Mouse (Mus musculus) intestine, embryonic 14.5 days (tissue): ENCODE measurements at regions not wholly inside any gene's neighbourhood (a gene's known extent, or its start where the extent isn't known, plus 50 kb on each side); places are given as distances from the start of the nearest gene placed in this dataset.

Experiments
- ATAC-seq: fragments of 200-750 bp; cut with Nextera tagmentation; replicated peaks from 2 replicates; pipeline ENCODE4 v1.8.0; 2017; ENCODE audit warnings: low read depth, moderate number of reproducible peaks, moderate TSS enrichment, moderate library complexity; ENCODE audit not compliant: low FRiP score, low TSS enrichment
- DNase-seq: peaks from one replicate; pipeline ENCODE4 v3.0.0-alpha.2; 2018; ENCODE audit warnings: low spot score
- H3K27ac ChIP-seq: fragments of 300-500 bp; sonication (generic); 2 replicates; pipeline ENCODE4 v1.5.1; 2014; ENCODE audit warnings: low read depth, mild to moderate bottlenecking, control low read depth
- H3K27me3 ChIP-seq: fragments of 300-500 bp; sonication (generic); replicated peaks from 2 replicates; pipeline ENCODE4 v1.6.1; 2014; ENCODE audit warnings: low read length, control low read depth; ENCODE audit not compliant: control insufficient read depth, insufficient read depth
- H3K36me3 ChIP-seq: fragments of 300-500 bp; sonication (generic); 2 replicates; pipeline ENCODE4 v1.6.1; 2014; ENCODE audit warnings: low read length, control low read depth; ENCODE audit not compliant: control insufficient read depth, insufficient read depth
- H3K4me1 ChIP-seq: fragments of 300-500 bp; sonication (generic); replicated peaks from 2 replicates; pipeline ENCODE4 v1.6.1; 2014; ENCODE audit warnings: low read length, control low read depth, mixed read lengths; ENCODE audit not compliant: control insufficient read depth, insufficient read depth
- H3K4me2 ChIP-seq: fragments of 300-500 bp; sonication (generic); 2 replicates; pipeline ENCODE4 v1.6.1; 2014; ENCODE audit warnings: low read length
- H3K4me3 ChIP-seq: fragments of 300-500 bp; sonication (generic); 2 replicates; pipeline ENCODE4 v1.5.1; 2014; ENCODE audit warnings: low read depth, low read length, control low read depth, mixed read lengths
- H3K9ac ChIP-seq: fragments of 300-500 bp; sonication (generic); 2 replicates; pipeline ENCODE4 v1.6.1; 2014; ENCODE audit warnings: mild to moderate bottlenecking, low read length
- H3K9me3 ChIP-seq: fragments of 300-500 bp; sonication (generic); 2 replicates; pipeline ENCODE4 v1.6.1; 2016; ENCODE audit warnings: low read length, control low read depth; ENCODE audit not compliant: control insufficient read depth
- WGBS: fragments of 180-500 bp; shearing (Covaris S2); extraction: QIAGEN DNeasy Blood & Tissue Kit; methylation state at CpG from one replicate; pipeline ENCODE4 v1.1.7; 2014; 5-methylcytosine and 5-hydroxymethylcytosine counted together

DNA sequence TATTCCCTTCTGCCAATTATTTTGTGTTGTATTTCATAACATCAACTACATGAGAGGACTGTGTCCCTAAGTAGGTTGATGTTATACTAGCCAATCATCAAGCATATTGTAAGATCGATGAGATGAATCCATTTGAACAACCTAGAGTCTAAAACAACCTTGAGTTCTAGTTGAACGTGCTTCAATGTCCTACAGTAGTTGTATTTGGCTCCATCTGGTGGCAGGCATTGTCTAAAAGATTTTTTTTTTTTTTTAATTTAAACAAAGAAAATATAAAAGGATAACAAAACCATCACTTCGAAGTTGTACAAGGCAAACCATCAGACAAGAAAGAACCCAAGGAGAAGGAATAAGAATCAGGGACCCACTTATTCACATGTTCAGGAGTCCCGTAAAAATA lies 114.4 kb downstream of the Pih1d3 start:
- no peak for DNase-seq
- WGBS = 62% methylated on average over 4 of the region's 4 CpGs
- Histone ChIP-seq H3K36me3 (no peaks in the 10 kb centered on the region), H3K9ac (no peak overlapping the region), H3K4me2 (no peak overlapping the region), H3K27me3 (no peaks in the 10 kb centered on the region), H3K4me1 (no peaks in the 10 kb centered on the region), H3K4me3 (no peak overlapping the region), H3K9me3 (no peaks in the 10 kb centered on the region), H3K27ac (no peak overlapping the region)
- no peak for ATAC-seq

DNA sequence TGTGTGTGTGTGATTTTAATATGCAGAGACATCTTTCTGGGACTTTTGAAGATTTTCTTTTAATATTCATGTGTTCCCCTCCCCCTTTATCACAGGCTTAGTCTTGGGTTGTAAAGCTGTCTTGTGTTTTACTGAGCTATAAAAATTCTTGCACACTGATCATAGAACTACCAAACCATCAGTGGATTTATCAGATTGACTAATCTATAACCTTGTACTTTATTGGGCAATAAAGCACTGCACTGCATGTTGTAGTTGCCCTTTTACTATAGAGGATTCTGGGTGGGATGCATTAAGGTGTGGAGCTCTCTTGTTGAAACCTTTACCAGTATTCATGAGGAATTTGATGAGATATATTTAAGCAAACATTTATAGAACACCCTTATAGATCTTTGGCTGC lies 141.3 kb downstream of the Pih1d3 start:
- no peak for DNase-seq
- ATAC-seq = peak; percentile 93
- Histone ChIP-seq H3K9me3 (no peaks in the 10 kb centered on the region), H3K27ac (no peak overlapping the region), H3K4me1 (no peaks in the 10 kb centered on the region), H3K4me3 (no peak overlapping the region), H3K36me3 (no peaks in the 10 kb centered on the region), H3K4me2 (no peak overlapping the region), H3K27me3 (no peaks in the 10 kb centered on the region), H3K9ac (no peak overlapping the region)

DNA sequence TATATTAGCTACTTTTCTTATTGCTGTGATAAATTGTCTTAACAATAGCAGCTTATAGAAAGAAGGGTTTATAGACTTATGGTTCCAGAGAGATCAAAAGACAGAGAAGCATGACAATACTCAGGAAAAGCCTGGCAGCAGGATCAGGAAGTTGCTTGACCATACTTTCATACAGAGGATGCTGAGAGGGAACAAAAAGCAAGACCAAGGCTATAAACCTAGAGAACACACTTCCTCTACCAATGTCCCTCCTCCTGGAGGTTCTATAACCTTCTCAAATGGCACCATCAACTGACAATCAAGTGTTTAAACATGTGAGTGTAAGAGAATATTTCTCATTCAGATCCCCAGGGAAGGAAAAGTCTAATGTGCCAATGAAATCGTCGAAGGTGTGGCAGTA lies 154.7 kb downstream of the Pih1d3 start:
- DNase-seq (no peak), ATAC-seq (no peak)
- Histone ChIP-seq H3K27me3 (no peaks in the 10 kb centered on the region), H3K4me2 (no peak overlapping the region), H3K4me1 (no peaks in the 10 kb centered on the region), H3K36me3 (no peaks in the 10 kb centered on the region), H3K27ac (no peak overlapping the region), H3K9ac (no peak overlapping the region), H3K4me3 (no peak overlapping the region), H3K9me3 (no peaks in the 10 kb centered on the region)
- WGBS = 83% methylated on average over 2 of the region's 2 CpGs

DNA sequence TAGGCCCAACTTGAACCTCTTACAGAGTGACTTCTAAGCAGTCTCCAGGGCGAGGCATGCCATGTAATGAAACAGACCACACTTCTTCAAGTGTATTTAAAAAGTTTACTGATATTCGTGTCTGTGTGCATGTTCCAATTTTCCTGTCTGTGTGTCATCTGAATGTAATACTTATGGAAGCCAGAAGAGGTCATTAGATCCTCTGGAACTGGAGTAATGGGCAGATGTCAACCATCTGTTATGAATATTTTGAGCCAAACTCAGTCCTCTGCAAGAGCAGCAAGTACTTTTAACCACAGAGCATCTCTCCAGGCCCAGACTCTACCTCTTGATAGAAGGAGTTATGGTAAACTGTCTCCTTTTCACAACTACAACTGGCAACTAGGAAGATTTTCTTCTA lies 156.4 kb downstream of the Pih1d3 start:
- Histone ChIP-seq H3K4me2 (no peak overlapping the region), H3K4me3 (no peak overlapping the region), H3K9me3 (no peaks in the 10 kb centered on the region), H3K4me1 (no peaks in the 10 kb centered on the region), H3K27ac (no peak overlapping the region), H3K36me3 (no peaks in the 10 kb centered on the region), H3K27me3 (no peaks in the 10 kb centered on the region), H3K9ac (no peak overlapping the region)
- DNase-seq = no peak
- ATAC-seq = no peak
- WGBS = 64% methylated on average over 2 of the region's 2 CpGs

DNA sequence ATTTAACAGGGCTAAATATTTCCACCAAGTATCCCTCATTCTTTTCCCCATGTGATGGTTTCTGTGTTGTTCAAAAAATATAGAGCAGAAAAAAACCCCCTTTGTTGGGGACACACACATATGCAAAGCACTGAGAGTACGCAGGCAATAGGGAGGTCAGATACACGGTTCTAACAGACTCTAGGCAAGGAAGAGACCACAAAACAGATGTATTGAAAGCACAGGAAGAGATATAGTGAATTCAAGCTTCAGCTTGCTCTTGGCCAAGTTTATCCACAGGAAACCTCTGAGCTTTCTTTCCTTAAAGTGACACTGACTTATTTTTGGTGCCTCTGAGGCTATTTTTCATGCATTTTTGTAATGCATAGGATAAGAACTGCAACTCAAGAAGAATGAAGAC lies 157.7 kb downstream of the Pih1d3 start:
- no peak for ATAC-seq

DNA sequence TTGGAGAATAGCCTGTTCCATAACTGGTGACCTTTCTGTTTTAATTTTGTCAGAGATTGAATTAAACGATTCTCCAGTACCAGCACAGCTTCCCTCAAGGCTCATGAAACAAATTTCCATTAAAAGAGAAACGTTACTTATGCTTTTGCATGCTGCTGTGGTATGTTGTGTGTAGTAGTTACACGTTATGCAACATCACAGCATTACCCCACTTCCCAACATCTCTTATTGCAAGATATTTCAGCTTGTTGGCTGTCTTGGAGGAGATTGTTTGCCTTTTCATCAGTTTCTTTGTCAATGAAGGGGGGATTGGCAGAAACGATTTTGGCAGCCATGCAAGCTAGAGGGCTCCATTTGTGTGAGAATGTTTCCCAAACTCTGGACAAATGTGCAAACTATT lies 159.6 kb downstream of the Pih1d3 start:
- no peaks in the 10 kb centered on the region for H3K27me3 ChIP-seq
- H3K27ac ChIP-seq = no peak overlapping the region
- H3K9ac ChIP-seq = no peak overlapping the region
- H3K36me3 ChIP-seq = no peaks in the 10 kb centered on the region
- 83% methylated on average over 4 of the region's 4 CpGs for WGBS
- no peaks in the 10 kb centered on the region for H3K9me3 ChIP-seq
- no peaks in the 10 kb centered on the region for H3K4me1 ChIP-seq
- no peak overlapping the region for H3K4me3 ChIP-seq
- no peak for DNase-seq
- no peak overlapping the region for H3K4me2 ChIP-seq
- ATAC-seq = no peak

More for the DNA sequence above, 157.7 kb downstream of the Pih1d3 start:
- Histone ChIP-seq H3K4me2 (no peak overlapping the region), H3K4me1 (no peaks in the 10 kb centered on the region), H3K9ac (no peak overlapping the region), H3K4me3 (no peak overlapping the region), H3K27me3 (no peaks in the 10 kb centered on the region), H3K36me3 (no peaks in the 10 kb centered on the region), H3K9me3 (no peaks in the 10 kb centered on the region), H3K27ac (no peak overlapping the region)
- DNase-seq = no peak
- 88% methylated on average over 2 of the region's 2 CpGs for WGBS
